Mouse (Mus musculus): ENCODE measurements around the gene Ffar1.

- TF ChIP-seq EP300 (IDR thresholded peaks at IDR 0.05; ENCODE audit: insufficient read depth, low read depth, low read length) (no peak), CTCF (IDR thresholded peaks at IDR 0.05) (no peak)
These were observed 17.6 kb upstream of the Ffar1 start for GRCm38 (mm10) chr7:30878950-30879349.

Data from heart, adult 2 months (tissue).